Mouse (Mus musculus): ENCODE results near the gene Megf8. TPM values are rescaled to one million over a fixed set of nuclear protein-coding genes. Genes with fewer than 3 reads are reported as not detected.
"Not testable (repeated sequence)": the region's sequence is repeated elsewhere in the genome, so short reads cannot be mapped to it uniquely, and the experiment has no call there.

The Megf8 gene
- polyA plus RNA-seq, 1 experiment = 41.0 TPM

DNA sequence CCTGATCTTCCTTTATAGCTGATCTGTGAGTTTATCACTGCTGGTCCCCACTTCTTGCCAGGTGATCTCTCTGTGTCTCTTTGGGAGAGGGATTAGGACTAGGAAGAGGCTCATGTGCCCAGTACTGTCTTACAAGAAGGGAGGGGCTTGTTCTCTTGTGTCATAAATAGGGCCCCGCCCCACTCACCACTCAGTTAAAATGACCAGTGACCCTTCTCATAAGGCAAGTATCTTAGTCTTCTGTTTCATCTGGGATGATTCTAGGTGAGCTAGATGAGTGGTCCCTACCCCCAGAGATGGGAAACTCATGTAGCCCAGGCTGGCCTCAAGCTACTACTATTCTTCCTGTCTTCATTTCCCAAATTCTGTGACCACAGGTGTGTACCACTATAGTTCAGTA is 81.6 kb downstream of the Megf8 start, which contains the start of gene Lipe:
Gene Lipe (minus strand): TSS at position 101 of the 400 bp plus-strand sequence.
- H3K4me2 ChIP-seq (ENCODE audit: low read depth) = no peak within 1 kb of the TSS
- no peak within 1 kb of the TSS for H3K4me3 ChIP-seq
- no peaks in the 10 kb centered on the region for H3K27me3 ChIP-seq (ENCODE audit: control insufficient read depth, insufficient read depth, insufficient read length)
- H3ac ChIP-seq (ENCODE audit: control insufficient read depth, insufficient read length) = no peak within 1 kb of the TSS
- H3K79me2 ChIP-seq (ENCODE audit: control insufficient read depth, insufficient read depth) = no peaks in the 10 kb centered on the region
- H3K36me3 ChIP-seq (ENCODE audit: control insufficient read depth, insufficient read depth) = no peaks in the 10 kb centered on the region
- TF ChIP-seq CEBPB (IDR thresholded peaks at IDR 0.05; ENCODE audit: insufficient read depth, poor library complexity, severe bottlenecking) (no peak), TCF12 (IDR thresholded peaks at IDR 0.05; ENCODE audit: insufficient read depth, poor library complexity, severe bottlenecking) (no peak), SRF (IDR thresholded peaks at IDR 0.05; ENCODE audit: control insufficient read depth, insufficient read length, low read depth) (no peak), TCF3 (IDR thresholded peaks at IDR 0.05; ENCODE audit: insufficient read length, low read depth) (no peak), MYOD1 (IDR thresholded peaks at IDR 0.05; ENCODE audit: control insufficient read depth in 1 of 3, insufficient read length in 2 of 3, low read depth in 2 of 3) (no peak), POLR2AphosphoS2 (IDR thresholded peaks at IDR 0.05; ENCODE audit: insufficient read length, low read depth) (no peak), POLR2A (IDR thresholded peaks at IDR 0.05; ENCODE audit: insufficient read length, low read depth) (no peak), USF1 (IDR thresholded peaks at IDR 0.05; ENCODE audit: low read depth) (no peak), E2F4 (IDR thresholded peaks at IDR 0.05; ENCODE audit: insufficient read depth) (no peak), MYOG (IDR thresholded peaks at IDR 0.05; ENCODE audit: control insufficient read depth in 1 of 3, insufficient read depth in 1 of 3, insufficient read length in 2 of 3, low read depth in 2 of 3) (no peak), REST (IDR thresholded peaks at IDR 0.05; ENCODE audit: insufficient read depth, insufficient read length) (no peak), MAX (IDR thresholded peaks at IDR 0.05; ENCODE audit: low read depth) (no peak)

DNA sequence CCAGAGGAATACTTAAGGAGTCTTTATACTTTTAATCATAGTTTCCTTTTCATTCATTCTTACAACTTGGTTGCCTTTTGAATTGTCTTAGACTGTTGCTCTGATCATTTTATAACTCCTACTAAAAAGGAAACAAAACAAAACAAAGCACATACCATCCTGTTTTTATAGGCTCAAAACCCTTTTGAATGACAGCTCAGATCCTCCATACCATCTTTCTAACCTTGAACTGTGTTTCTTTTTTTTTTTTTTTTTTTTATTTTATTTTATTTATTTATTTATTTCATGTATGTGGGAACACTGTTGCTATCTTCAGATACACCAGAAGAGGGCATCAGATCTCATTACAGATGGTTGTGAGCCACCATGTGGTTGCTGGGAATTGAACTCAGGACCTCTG is 82.1 kb downstream of the Megf8 start:
- H3K36me3 ChIP-seq (ENCODE audit: control insufficient read depth, insufficient read depth); H3K4me3 ChIP-seq; H3K79me2 ChIP-seq (ENCODE audit: control insufficient read depth, insufficient read depth); H3K27me3 ChIP-seq (ENCODE audit: control insufficient read depth, insufficient read depth, insufficient read length); H3K4me2 ChIP-seq (ENCODE audit: low read depth); H3ac ChIP-seq (ENCODE audit: control insufficient read depth, insufficient read length): not testable (repeated sequence)

DNA sequence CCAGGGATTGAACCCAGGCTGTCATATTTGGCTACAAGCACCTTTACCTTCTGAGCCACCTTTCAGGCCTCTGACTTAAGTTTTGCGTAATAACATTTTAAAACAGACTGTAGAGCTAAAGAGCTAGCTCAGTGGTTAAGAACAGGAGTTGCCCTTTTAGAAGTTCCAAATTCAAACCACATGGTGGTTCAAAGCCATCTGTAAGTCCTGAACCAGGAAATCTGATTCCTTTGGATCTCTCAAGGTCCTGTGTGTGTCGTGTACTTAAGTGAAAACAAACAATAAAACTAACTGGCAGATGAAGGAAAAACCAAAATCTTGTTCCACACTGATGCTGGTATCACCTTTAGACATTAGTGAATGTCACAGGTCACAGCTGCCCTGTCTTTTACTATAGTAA is 84.6 kb downstream of the Megf8 start:
- no peaks in the 10 kb centered on the region for H3K79me2 ChIP-seq (ENCODE audit: control insufficient read depth, insufficient read depth)

GRCm38 (mm10) chr7:25401986-25402385 is 85.0 kb downstream of the Megf8 start:
- TF ChIP-seq SRF (IDR thresholded peaks at IDR 0.05; ENCODE audit: control insufficient read depth, insufficient read length, low read depth) (no peak), MYOD1 (IDR thresholded peaks at IDR 0.05; ENCODE audit: control insufficient read depth in 1 of 3, insufficient read length in 2 of 3, low read depth in 2 of 3) (no peak), MAX (IDR thresholded peaks at IDR 0.05; ENCODE audit: low read depth) (no peak), TCF3 (IDR thresholded peaks at IDR 0.05; ENCODE audit: insufficient read length, low read depth) (no peak), POLR2AphosphoS2 (IDR thresholded peaks at IDR 0.05; ENCODE audit: insufficient read length, low read depth) (no peak), REST (IDR thresholded peaks at IDR 0.05; ENCODE audit: insufficient read depth, insufficient read length) (no peak), TCF12 (IDR thresholded peaks at IDR 0.05; ENCODE audit: insufficient read depth, poor library complexity, severe bottlenecking) (no peak), USF1 (IDR thresholded peaks at IDR 0.05; ENCODE audit: low read depth) (no peak), POLR2A (IDR thresholded peaks at IDR 0.05; ENCODE audit: insufficient read length, low read depth) (no peak), E2F4 (IDR thresholded peaks at IDR 0.05; ENCODE audit: insufficient read depth) (no peak), MYOG (IDR thresholded peaks at IDR 0.05; ENCODE audit: control insufficient read depth in 1 of 3, insufficient read depth in 1 of 3, insufficient read length in 2 of 3, low read depth in 2 of 3) (no peak)
- Histone ChIP-seq H3K79me2 (ENCODE audit: control insufficient read depth, insufficient read depth) (no peaks in the 10 kb centered on the region), H3K27me3 (ENCODE audit: control insufficient read depth, insufficient read depth, insufficient read length) (no peaks in the 10 kb centered on the region), H3K4me2 (ENCODE audit: low read depth) (no peak overlapping the region), H3ac (ENCODE audit: control insufficient read depth, insufficient read length) (no peak overlapping the region), H3K36me3 (ENCODE audit: control insufficient read depth, insufficient read depth) (no peaks in the 10 kb centered on the region), H3K4me3 (no peak overlapping the region)

More for the DNA sequence above, 84.6 kb downstream of the Megf8 start:
- no peak overlapping the region for H3K4me2 ChIP-seq (ENCODE audit: low read depth)
- no peaks in the 10 kb centered on the region for H3K36me3 ChIP-seq (ENCODE audit: control insufficient read depth, insufficient read depth)
- TF ChIP-seq TCF3 (IDR thresholded peaks at IDR 0.05; ENCODE audit: insufficient read length, low read depth) = no peak
- TF ChIP-seq TCF12 (IDR thresholded peaks at IDR 0.05; ENCODE audit: insufficient read depth, poor library complexity, severe bottlenecking) = no peak
- no peak for TF ChIP-seq CEBPB (IDR thresholded peaks at IDR 0.05; ENCODE audit: insufficient read depth, poor library complexity, severe bottlenecking)
- no peak for TF ChIP-seq E2F4 (IDR thresholded peaks at IDR 0.05; ENCODE audit: insufficient read depth)
- no peak for TF ChIP-seq MYOG (IDR thresholded peaks at IDR 0.05; ENCODE audit: control insufficient read depth in 1 of 3, insufficient read depth in 1 of 3, insufficient read length in 2 of 3, low read depth in 2 of 3)
- no peak for TF ChIP-seq POLR2A (IDR thresholded peaks at IDR 0.05; ENCODE audit: insufficient read length, low read depth)
- no peak for TF ChIP-seq MYOD1 (IDR thresholded peaks at IDR 0.05; ENCODE audit: control insufficient read depth in 1 of 3, insufficient read length in 2 of 3, low read depth in 2 of 3)
- no peak for TF ChIP-seq POLR2AphosphoS2 (IDR thresholded peaks at IDR 0.05; ENCODE audit: insufficient read length, low read depth)
- no peak for TF ChIP-seq SRF (IDR thresholded peaks at IDR 0.05; ENCODE audit: control insufficient read depth, insufficient read length, low read depth)
- no peak for TF ChIP-seq MAX (IDR thresholded peaks at IDR 0.05; ENCODE audit: low read depth)
- no peak for TF ChIP-seq USF1 (IDR thresholded peaks at IDR 0.05; ENCODE audit: low read depth)
- TF ChIP-seq REST (IDR thresholded peaks at IDR 0.05; ENCODE audit: insufficient read depth, insufficient read length) = no peak
- no peaks in the 10 kb centered on the region for H3K27me3 ChIP-seq (ENCODE audit: control insufficient read depth, insufficient read depth, insufficient read length)
- H3K4me3 ChIP-seq = no peak overlapping the region
- no peak overlapping the region for H3ac ChIP-seq (ENCODE audit: control insufficient read depth, insufficient read length)

- no peak for TF ChIP-seq MYOD1 (IDR thresholded peaks at IDR 0.05; ENCODE audit: control insufficient read depth in 1 of 3, insufficient read length in 2 of 3, low read depth in 2 of 3)
- TF ChIP-seq POLR2A (IDR thresholded peaks at IDR 0.05; ENCODE audit: insufficient read length, low read depth) = no peak
- no peak for TF ChIP-seq TCF3 (IDR thresholded peaks at IDR 0.05; ENCODE audit: insufficient read length, low read depth)
- TF ChIP-seq USF1 (IDR thresholded peaks at IDR 0.05; ENCODE audit: low read depth) = no peak
- TF ChIP-seq SRF (IDR thresholded peaks at IDR 0.05; ENCODE audit: control insufficient read depth, insufficient read length, low read depth) = no peak
- no peak for TF ChIP-seq E2F4 (IDR thresholded peaks at IDR 0.05; ENCODE audit: insufficient read depth)
- TF ChIP-seq MYOG (IDR thresholded peaks at IDR 0.05; ENCODE audit: control insufficient read depth in 1 of 3, insufficient read depth in 1 of 3, insufficient read length in 2 of 3, low read depth in 2 of 3) = no peak
- no peak for TF ChIP-seq CEBPB (IDR thresholded peaks at IDR 0.05; ENCODE audit: insufficient read depth, poor library complexity, severe bottlenecking)
- no peak for TF ChIP-seq MAX (IDR thresholded peaks at IDR 0.05; ENCODE audit: low read depth)
- no peak for TF ChIP-seq POLR2AphosphoS2 (IDR thresholded peaks at IDR 0.05; ENCODE audit: insufficient read length, low read depth)
- no peak for TF ChIP-seq REST (IDR thresholded peaks at IDR 0.05; ENCODE audit: insufficient read depth, insufficient read length)
- H3ac ChIP-seq (ENCODE audit: control insufficient read depth, insufficient read length) = no peak overlapping the region
- no peaks in the 10 kb centered on the region for H3K79me2 ChIP-seq (ENCODE audit: control insufficient read depth, insufficient read depth)
- no peaks in the 10 kb centered on the region for H3K36me3 ChIP-seq (ENCODE audit: control insufficient read depth, insufficient read depth)
- H3K4me3 ChIP-seq = no peak overlapping the region
- no peaks in the 10 kb centered on the region for H3K27me3 ChIP-seq (ENCODE audit: control insufficient read depth, insufficient read depth, insufficient read length)
- no peak overlapping the region for H3K4me2 ChIP-seq (ENCODE audit: low read depth)
These were observed 85.7 kb downstream of the Megf8 start for GRCm38 (mm10) chr7:25402671-25403101.
